Mouse (Mus musculus) midbrain, embryonic 11.5 days (tissue): ENCODE results near the gene Nfkbib. TPM values are rescaled to one million over a fixed set of nuclear protein-coding genes. Genes with fewer than 3 reads are reported as not detected.

Experiments used
- ATAC-seq: fragments of 200-750 bp; cut with Nextera tagmentation; 2 replicates; pipeline ENCODE4 v1.8.0; 2017; ENCODE audit warnings: moderate TSS enrichment, moderate library complexity; ENCODE audit not compliant: low FRiP score
- DNase-seq: peaks from one replicate; pipeline ENCODE4 v3.0.0; 2015; ENCODE audit warnings: low spot score; ENCODE audit errors: missing footprints
- H3K27ac ChIP-seq: fragments of 300-500 bp; sonication (generic); 2 replicates; pipeline ENCODE4 v1.5.1; 2014; ENCODE audit warnings: low read depth, low read length
- H3K27me3 ChIP-seq: fragments of 300-500 bp; sonication (generic); 2 replicates; pipeline ENCODE4 v1.6.1; 2014; ENCODE audit warnings: mild to moderate bottlenecking, low read length, moderate library complexity, mixed read lengths; ENCODE audit not compliant: control insufficient read depth, insufficient read depth
- H3K36me3 ChIP-seq: fragments of 300-500 bp; sonication (generic); 2 replicates; pipeline ENCODE4 v1.6.1; 2014; ENCODE audit warnings: mild to moderate bottlenecking, low read length, moderate library complexity, mixed read lengths; ENCODE audit not compliant: control insufficient read depth, insufficient read depth
- H3K4me1 ChIP-seq: fragments of 300-500 bp; sonication (generic); 2 replicates; pipeline ENCODE4 v1.6.1; 2014; ENCODE audit warnings: low read length; ENCODE audit not compliant: control insufficient read depth, insufficient read depth
- H3K4me2 ChIP-seq: fragments of 300-500 bp; sonication (generic); 2 replicates; pipeline ENCODE4 v1.6.1; 2014; ENCODE audit warnings: mild to moderate bottlenecking, moderate library complexity
- H3K4me3 ChIP-seq: fragments of 300-500 bp; sonication (generic); 2 replicates; pipeline ENCODE4 v1.5.1; 2014; ENCODE audit warnings: low read depth, low read length
- H3K9ac ChIP-seq: fragments of 300-500 bp; sonication (generic); 2 replicates; pipeline ENCODE4 v1.6.1; 2014; ENCODE audit warnings: low read length
- H3K9me3 ChIP-seq: fragments of 300-500 bp; sonication (generic); 2 replicates; pipeline ENCODE4 v1.6.1; 2016; ENCODE audit warnings: low read length; ENCODE audit not compliant: control insufficient read depth
- WGBS: fragments of 180-500 bp; shearing (Covaris S2); extraction: QIAGEN DNeasy Blood & Tissue Kit; methylation state at CpG from one replicate; pipeline ENCODE4 v1.1.7; 2014; 5-methylcytosine and 5-hydroxymethylcytosine counted together
- polyA plus RNA-seq: library from polyadenylated mRNA; unstranded; fragments of >200 nt; fragmentation: Nextera tagmentation; extraction: Ambion mirVana; gene quantifications from 2 replicates; pipeline ENCODE4 v1.2.1, GENCODE M21; 2014

The Nfkbib gene
- polyA plus RNA-seq, 1 experiment from 2014 or later = 43.9 TPM

- WGBS = 32% methylated on average over 10 of the region's 10 CpGs
- Histone ChIP-seq H3K4me2 (no peak overlapping the region), H3K4me3 (no peak overlapping the region), H3K27me3 (no peaks in the 10 kb centered on the region), H3K9ac (no peak overlapping the region), H3K27ac (peak overlapping the region; percentile 33; the same call in 1 of the 2 replicates), H3K36me3 (no peaks in the 10 kb centered on the region), H3K9me3 (no peaks in the 10 kb centered on the region), H3K4me1 (peaks cover 16% of the 10 kb centered on the region)
- ATAC-seq (no peak), DNase-seq (no peak)
Measured at GRCm38 (mm10) chr7:28801901-28802670, 34.8 kb upstream of the Nfkbib start.

- no peaks in the 10 kb centered on the region for H3K9me3 ChIP-seq
- H3K36me3 ChIP-seq = no peaks in the 10 kb centered on the region
- no peak for DNase-seq
- H3K4me2 ChIP-seq = no peak overlapping the region
- 87% methylated on average over 3 of the region's 3 CpGs for WGBS
- no peak overlapping the region for H3K9ac ChIP-seq
- no peak for ATAC-seq
- peaks cover 18% of the 10 kb centered on the region for H3K4me1 ChIP-seq
- no peak overlapping the region for H3K4me3 ChIP-seq
- H3K27ac ChIP-seq = no peak overlapping the region; the same call in 1 of the 2 replicates
- H3K27me3 ChIP-seq = no peaks in the 10 kb centered on the region
Measured at GRCm38 (mm10) chr7:28801451-28801850, 34.1 kb upstream of the Nfkbib start.

- 96% methylated on average over 9 of the region's 9 CpGs for WGBS
- Histone ChIP-seq H3K4me2 (no peak overlapping the region), H3K9ac (no peak overlapping the region)
Measured at GRCm38 (mm10) chr7:28799994-28800393, 32.7 kb upstream of the Nfkbib start.

GRCm38 (mm10) chr7:28796562-28796975 lies 29.3 kb upstream of the Nfkbib start:
- peak; percentile 99 for DNase-seq
- peak overlapping the region; percentile 12; the same call in 1 of the 2 replicates for H3K4me3 ChIP-seq
- H3K27ac ChIP-seq = no peak overlapping the region
- no peaks in the 10 kb centered on the region for H3K36me3 ChIP-seq
- H3K4me2 ChIP-seq = peak overlapping the region; percentile 29
- WGBS = 11% methylated on average over 32 of the region's 32 CpGs
- peaks cover 2% of the 10 kb centered on the region; the same call in 1 of the 2 replicates for H3K4me1 ChIP-seq
- no peaks in the 10 kb centered on the region for H3K27me3 ChIP-seq
- peak overlapping the region; percentile 44 for H3K9ac ChIP-seq
- H3K9me3 ChIP-seq = no peaks in the 10 kb centered on the region
- ATAC-seq = peak; percentile 75

More at GRCm38 (mm10) chr7:28799994-28800393, 32.7 kb upstream of the Nfkbib start:
- no peak for DNase-seq
- peaks cover 18% of the 10 kb centered on the region for H3K4me1 ChIP-seq
- no peaks in the 10 kb centered on the region for H3K27me3 ChIP-seq
- no peaks in the 10 kb centered on the region for H3K9me3 ChIP-seq
- ATAC-seq = no peak
- H3K4me3 ChIP-seq = no peak overlapping the region
- H3K27ac ChIP-seq = no peak overlapping the region
- no peaks in the 10 kb centered on the region for H3K36me3 ChIP-seq

GRCm38 (mm10) chr7:28795832-28796231 lies 28.5 kb upstream of the Nfkbib start:
- 0 out of 2 replicates have a peak, but pooled peaks have one; percentile 16 for ATAC-seq
- no peaks in the 10 kb centered on the region for H3K27me3 ChIP-seq
- H3K36me3 ChIP-seq = no peaks in the 10 kb centered on the region
- H3K4me3 ChIP-seq = no peak overlapping the region
- no peak for DNase-seq
- H3K9ac ChIP-seq = no peak overlapping the region
- H3K4me1 ChIP-seq = peaks cover 2% of the 10 kb centered on the region; the same call in 1 of the 2 replicates
- peak overlapping the region; percentile 9; the same call in 1 of the 2 replicates for H3K4me2 ChIP-seq
- no peak overlapping the region for H3K27ac ChIP-seq
- no peaks in the 10 kb centered on the region for H3K9me3 ChIP-seq
- 85% methylated on average over 15 of the region's 15 CpGs for WGBS

- WGBS = 91% methylated on average over 3 of the region's 3 CpGs
- DNase-seq (no peak), ATAC-seq (no peak)
- Histone ChIP-seq H3K9me3 (no peaks in the 10 kb centered on the region), H3K9ac (no peak overlapping the region), H3K27me3 (no peaks in the 10 kb centered on the region), H3K4me2 (no peak overlapping the region), H3K36me3 (no peaks in the 10 kb centered on the region), H3K4me1 (peaks cover 2% of the 10 kb centered on the region; the same call in 1 of the 2 replicates), H3K4me3 (no peak overlapping the region), H3K27ac (no peak overlapping the region)
Measured at GRCm38 (mm10) chr7:28794496-28794895, 27.2 kb upstream of the Nfkbib start.

- H3K9me3 ChIP-seq = no peaks in the 10 kb centered on the region
- H3K27ac ChIP-seq = no peak overlapping the region
- H3K27me3 ChIP-seq = no peaks in the 10 kb centered on the region
- WGBS = 31% methylated on average over 2 of the region's 2 CpGs
- no peak overlapping the region for H3K4me3 ChIP-seq
- no peaks in the 10 kb centered on the region for H3K36me3 ChIP-seq
- H3K9ac ChIP-seq = no peak overlapping the region
- H3K4me1 ChIP-seq = peaks cover 2% of the 10 kb centered on the region; the same call in 1 of the 2 replicates
- ATAC-seq = no peak
- no peak overlapping the region for H3K4me2 ChIP-seq
- no peak for DNase-seq
Measured at GRCm38 (mm10) chr7:28793834-28794233, 26.5 kb upstream of the Nfkbib start.

- H3K36me3 ChIP-seq = no peaks in the 10 kb centered on the region
- no peak for DNase-seq
- no peak for ATAC-seq
- 82% methylated on average over 13 of the region's 14 CpGs for WGBS
- no peak overlapping the region for H3K4me3 ChIP-seq
- H3K9me3 ChIP-seq = no peaks in the 10 kb centered on the region
- H3K4me2 ChIP-seq = no peak overlapping the region
- H3K4me1 ChIP-seq = peaks cover 2% of the 10 kb centered on the region; the same call in 1 of the 2 replicates
- H3K27ac ChIP-seq = no peak overlapping the region
- no peaks in the 10 kb centered on the region for H3K27me3 ChIP-seq
- no peak overlapping the region for H3K9ac ChIP-seq
Measured at GRCm38 (mm10) chr7:28792391-28793185, 25.3 kb upstream of the Nfkbib start.

- Histone ChIP-seq H3K27ac (no peak overlapping the region), H3K9ac (no peak overlapping the region), H3K4me3 (no peak overlapping the region), H3K27me3 (no peaks in the 10 kb centered on the region), H3K4me1 (no peaks in the 10 kb centered on the region), H3K9me3 (no peaks in the 10 kb centered on the region), H3K36me3 (no peaks in the 10 kb centered on the region), H3K4me2 (no peak overlapping the region)
- no peak for ATAC-seq
- no peak for DNase-seq
Measured at GRCm38 (mm10) chr7:28791706-28792105, 24.4 kb upstream of the Nfkbib start.
